Mouse (Mus musculus): ENCODE data around the gene Snx29.
"Not testable (repeated sequence)": the region's sequence is repeated elsewhere in the genome, so short reads cannot be mapped to it uniquely, and the experiment has no call there.

Snx29 gene

DNA sequence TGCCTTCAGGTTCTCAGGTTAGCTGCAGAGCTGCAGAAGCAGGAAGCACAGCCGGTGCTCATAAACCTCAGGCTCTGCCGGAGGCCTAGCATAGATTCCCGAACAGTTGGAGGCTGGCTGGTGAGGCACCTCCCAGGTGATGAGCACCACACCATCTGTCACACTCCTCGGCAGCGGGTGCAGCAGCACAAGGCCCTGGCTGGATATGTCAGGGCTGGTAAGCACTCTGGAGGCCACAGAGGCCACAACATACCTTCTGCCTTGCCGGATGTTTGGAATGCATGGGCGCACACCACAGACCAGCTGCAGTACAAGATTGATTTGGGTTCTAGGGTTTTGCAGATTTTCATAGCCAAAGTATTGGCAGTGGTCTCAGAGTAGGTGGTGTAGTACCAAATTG, 172.2 kb downstream of the Snx29 start:
- no peak for DNase-seq (ENCODE audit: low read depth, low spot score)

GRCm38 (mm10) chr16:11495923-11496616, 173.4 kb downstream of the Snx29 start:
- no peak for DNase-seq (ENCODE audit: low read depth, low spot score)

DNA sequence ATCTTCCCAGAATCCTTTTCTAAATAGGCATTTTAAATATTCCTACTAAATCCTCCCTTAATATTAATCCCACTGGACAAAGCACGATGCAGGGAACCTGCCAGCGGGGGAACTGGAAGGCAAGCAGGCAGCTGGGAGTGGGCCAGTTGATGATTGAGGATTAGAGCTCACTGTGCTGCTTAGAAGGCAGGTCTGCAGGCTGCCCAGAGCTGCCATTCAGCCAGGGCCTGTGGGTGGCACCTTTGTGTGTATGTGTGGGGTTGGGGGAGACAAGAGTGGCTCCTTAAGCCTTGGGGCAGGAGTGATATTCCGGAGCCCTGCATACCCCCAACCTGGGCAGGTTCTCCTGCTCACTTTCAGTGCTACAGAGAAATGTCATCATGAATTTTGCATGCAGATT, 174.0 kb downstream of the Snx29 start:
- peak; percentile 29 for DNase-seq (ENCODE audit: low read depth, low spot score)

DNA sequence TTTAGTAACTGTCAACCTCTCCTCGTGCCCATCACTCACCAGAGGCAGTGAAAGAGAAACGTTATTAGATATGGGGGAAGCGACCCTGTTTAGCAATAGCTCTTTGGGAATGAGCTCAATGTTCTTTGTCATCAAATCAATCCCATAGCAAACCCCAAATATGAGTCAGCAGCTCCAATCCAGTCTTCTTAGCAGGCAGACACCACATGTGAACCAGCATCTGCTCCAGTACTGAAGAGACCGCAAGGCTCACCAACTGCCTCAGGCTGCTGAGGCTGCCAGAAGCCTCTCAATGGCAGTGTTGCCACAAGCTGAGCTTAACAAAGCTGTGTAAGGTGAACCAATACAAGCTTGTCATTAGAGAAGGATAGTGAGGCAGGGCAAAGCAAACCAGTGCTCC, 177.4 kb downstream of the Snx29 start:
- no peak for DNase-seq (ENCODE audit: low read depth, low spot score)

- DNase-seq (ENCODE audit: low read depth, low spot score): no peak
Observed at GRCm38 (mm10) chr16:11501138-11501537, 178.4 kb downstream of the Snx29 start.

DNA sequence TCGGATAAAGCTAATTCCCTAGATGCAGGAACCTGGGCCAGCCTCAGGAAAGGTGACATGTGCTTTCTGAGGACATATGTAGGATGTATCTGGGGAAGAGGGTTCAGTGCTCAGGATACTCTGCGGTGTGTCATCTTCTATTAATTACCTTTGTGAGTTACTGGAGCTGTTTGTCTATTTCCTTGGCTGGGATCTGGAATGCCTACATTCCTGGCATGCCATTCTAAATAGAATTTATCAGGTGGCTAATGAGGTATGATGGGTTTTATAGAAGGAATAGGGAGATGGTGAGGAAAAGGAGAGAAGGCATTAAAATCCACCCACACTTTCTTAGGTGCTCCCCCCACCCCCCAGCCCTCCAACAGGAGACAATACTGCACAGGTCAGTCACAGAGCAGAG, 178.9 kb downstream of the Snx29 start:
- DNase-seq (ENCODE audit: low read depth, low spot score): peak; percentile 28

DNA sequence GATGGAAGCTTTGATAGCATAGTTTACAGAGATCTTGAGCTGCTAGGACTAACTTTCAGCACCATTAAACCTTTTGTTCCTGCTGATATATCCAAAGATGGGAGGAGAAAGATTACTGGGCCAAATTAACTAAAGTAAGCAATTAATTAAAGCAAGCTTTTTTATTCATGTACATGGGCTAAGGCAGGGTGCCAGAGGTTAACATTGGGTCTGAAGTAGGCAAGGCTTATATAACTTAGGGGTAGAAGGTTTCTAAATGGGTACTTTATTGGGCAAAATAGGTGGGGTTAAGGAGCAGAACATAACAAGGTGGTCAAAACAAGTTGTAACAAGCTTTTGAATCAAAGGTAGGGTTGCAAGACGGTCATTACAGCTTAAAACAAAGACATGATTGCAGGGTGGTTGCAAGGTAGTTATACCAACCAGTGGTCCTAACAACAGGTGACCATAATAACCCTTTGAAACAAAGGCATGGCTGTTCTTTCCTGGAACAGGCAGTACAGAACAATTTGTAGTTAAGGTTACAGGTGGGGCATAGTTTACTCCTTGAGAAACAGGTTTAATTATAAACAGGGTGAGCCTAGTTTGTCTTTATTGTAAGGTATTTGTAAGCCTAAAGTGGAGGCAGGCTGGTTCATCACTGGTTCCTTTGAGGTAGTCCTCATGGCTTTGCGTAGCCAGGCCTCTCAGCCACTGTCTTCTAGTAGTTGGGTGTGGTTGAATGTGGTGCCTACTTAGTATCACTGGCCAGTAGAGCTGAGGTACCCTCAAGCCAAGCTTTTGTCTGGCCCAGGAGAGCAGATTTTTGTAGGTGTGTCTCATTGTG, 182.2 kb downstream of the Snx29 start:
- DNase-seq (ENCODE audit: low read depth, low spot score): no peak

DNA sequence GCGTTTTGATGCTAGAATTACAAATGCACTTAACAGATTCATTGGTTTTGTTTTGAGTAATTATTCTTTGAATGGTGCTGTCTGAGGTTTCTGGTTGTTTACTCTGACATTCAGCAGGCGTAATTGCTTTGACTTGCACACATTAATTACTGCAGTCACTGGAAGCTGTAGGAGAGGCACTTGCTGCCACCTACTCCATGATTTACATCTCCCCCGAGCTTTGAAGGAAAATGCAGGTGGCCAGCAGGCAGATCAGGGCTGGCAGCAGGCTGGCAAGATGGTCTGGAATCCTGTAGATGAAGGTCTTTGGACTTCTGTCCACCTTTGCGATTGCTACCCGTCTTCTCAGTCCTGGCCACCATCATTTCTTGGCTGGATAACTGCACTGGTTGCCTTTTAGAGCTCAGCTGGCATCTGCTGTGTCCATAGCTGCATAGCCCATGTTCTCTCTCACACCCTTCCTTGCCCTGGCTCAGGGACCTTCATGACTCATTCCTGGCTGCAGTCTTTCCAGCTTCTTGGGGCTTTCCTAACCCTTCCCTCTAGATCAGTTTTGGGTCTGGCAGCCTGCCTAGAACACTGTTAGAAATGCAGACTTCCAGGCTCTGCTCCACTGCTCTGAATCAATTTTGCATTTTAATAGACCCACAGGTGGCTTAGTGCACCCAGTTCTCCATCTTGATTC, 182.9 kb downstream of the Snx29 start:
- no peak for DNase-seq (ENCODE audit: low read depth, low spot score)

GRCm38 (mm10) chr16:11507188-11507731, 184.6 kb downstream of the Snx29 start:
- no peak for DNase-seq (ENCODE audit: low read depth, low spot score)

- DNase-seq (ENCODE audit: low read depth, low spot score): no peak
Observed at GRCm38 (mm10) chr16:11508341-11508740, 185.6 kb downstream of the Snx29 start.

- no peak for DNase-seq (ENCODE audit: low read depth, low spot score)
Observed at GRCm38 (mm10) chr16:11510416-11510815, 187.7 kb downstream of the Snx29 start.

- no peak for DNase-seq (ENCODE audit: low read depth, low spot score)
Observed at GRCm38 (mm10) chr16:11510854-11511253, 188.1 kb downstream of the Snx29 start.

DNA sequence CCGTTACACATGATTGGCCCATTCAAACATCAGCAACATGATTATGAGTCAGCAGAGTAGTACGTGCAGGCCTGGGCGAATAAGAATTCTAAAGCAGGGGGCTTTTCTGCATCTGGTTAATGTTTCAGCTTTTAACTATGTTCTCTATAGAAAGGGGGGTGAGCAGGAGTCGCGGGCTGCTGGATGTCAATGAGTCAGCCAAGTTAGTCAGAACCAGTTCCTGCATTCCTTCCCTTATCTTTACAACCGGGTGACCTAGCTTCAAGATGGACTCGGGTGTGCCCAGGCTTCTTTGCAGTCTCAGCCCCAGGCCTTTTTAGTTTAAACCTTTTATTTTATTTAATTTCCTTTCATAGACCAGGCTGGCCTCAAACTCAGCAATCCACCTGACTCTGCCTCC, 189.0 kb downstream of the Snx29 start:
- DNase-seq (ENCODE audit: low read depth, low spot score): not testable (repeated sequence)

GRCm38 (mm10) chr16:11516681-11517080, 194.0 kb downstream of the Snx29 start:
- DNase-seq (ENCODE audit: low read depth, low spot score): no peak

DNA sequence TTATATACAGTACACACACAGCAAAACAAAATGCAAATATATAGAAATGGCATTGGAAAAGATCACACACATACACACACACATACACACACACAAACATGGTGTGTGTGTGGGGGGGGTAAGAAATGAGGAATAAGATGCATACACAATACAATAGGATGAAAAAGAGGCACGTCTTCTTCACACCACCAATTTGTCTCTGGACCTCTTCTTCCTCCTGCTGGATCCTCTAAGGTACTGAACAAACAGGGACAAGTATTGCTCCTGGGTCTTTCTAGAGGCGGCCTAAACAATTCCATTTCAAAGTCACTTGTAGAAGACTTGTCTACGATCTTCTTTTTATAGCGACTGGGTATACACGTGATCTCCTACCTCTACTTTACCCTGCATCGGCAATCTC, 194.7 kb downstream of the Snx29 start:
- DNase-seq (ENCODE audit: low read depth, low spot score): no peak

DNA sequence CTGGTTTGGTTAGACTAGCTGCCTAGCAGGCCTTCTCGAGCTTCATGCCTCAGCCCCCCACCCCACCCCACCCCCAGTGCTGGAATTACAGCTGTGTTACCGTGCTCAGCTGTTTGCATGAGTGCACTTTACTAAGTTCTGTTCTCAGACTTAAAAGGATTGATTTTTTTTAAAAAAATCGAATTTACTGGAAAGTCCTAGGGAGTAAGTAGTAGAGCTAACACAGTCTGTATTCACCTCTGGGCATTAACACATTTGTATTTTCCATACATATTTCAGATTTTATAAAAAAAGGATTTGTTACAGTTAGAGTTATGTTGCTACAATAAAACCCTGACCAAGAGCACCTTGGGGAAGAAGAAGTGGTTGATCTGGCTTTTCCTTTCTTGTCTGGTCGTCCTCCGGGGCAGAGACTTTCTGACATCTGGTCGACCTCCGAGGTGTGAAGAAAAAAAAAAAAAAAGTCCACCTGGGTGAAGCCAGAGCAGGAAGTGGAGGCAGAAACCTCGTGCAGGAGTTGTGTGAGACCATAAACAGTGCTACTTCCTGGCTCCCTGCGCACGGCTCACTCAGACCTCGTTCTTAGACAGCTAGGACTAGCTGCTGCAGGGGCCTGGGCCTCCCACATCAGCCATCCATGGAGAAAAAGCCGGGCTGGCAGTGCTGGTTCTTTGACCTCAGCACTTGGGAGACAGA, 196.2 kb downstream of the Snx29 start:
- DNase-seq (ENCODE audit: low read depth, low spot score): no peak

DNA sequence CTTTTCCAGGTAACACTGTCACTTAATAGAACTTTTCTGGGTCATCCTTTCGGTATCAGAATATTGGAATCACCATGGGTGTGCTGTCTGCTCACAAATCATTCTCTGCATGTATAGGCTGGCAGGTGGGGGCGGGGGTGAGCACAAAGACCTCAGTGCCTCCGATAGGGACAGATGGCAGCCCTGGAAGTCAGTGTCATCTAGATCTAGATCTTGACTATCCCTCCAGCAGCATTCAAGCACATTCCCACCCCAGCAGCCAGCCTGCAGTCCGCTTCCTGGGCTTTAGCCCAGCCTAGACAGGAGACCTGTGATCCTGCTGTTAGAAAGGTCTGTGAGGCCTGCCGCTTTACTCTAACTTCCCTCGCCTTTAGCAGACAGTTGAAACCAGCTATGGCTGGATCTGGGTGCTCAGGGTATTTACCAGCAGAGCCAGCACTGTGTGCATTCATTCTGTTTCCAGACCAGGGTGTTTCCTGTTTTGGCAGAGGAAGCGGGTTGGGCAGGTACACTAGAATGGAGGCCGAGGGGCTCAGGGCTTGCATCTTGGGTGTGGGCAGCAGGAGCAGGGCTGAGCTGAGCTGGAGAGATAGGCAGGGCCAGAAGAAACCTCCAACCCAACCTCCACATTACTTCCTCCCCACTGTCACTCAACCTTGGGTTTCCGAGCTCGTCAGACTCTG, 203.5 kb downstream of the Snx29 start:
- DNase-seq (ENCODE audit: low read depth, low spot score): no peak

- no peak for DNase-seq (ENCODE audit: low read depth, low spot score)
Observed at GRCm38 (mm10) chr16:11526996-11527395, 204.3 kb downstream of the Snx29 start.

DNA sequence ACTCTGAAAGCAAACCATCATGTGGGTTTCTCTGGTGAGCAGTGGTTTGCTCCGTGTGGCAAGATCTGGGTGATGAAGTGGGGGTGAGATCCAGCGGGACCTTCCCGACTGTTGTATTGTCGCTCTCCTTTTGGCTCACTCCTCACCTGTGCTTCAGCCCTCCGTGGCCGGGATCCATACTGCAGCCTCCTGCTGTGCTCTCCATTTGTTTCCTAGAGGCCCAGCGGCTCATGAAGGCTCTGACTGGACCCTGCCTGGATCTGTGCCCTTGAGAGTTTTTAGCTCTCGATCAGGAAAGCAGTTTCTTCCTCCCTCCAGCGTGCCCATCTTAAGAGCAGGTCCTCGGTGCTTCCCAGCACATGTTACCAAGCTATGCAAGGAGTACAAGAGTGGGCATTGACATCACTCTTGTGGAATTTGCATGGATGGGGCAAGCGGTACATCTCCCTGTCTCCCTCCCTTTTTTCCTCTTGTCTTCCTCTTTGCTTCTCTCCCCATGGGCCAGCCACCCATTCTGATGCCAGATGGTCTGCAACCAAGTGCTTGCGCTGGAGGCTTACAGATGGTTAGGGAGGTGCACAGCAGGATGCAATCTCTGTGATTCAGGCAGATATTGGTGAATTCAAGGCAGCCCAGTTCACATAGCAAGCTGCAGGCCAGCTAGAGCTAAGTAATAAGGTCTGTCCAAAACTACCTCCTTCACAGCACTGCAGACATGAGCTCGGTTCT, 207.9 kb downstream of the Snx29 start:
- no peak for DNase-seq (ENCODE audit: low read depth, low spot score)

GRCm38 (mm10) chr16:11531441-11531840, 208.7 kb downstream of the Snx29 start:
- no peak for DNase-seq (ENCODE audit: low read depth, low spot score)

All from retina, postnatal 7 days (tissue).